Mouse (Mus musculus) thymus, adult 2 months (tissue): Measurements from ENCODE around the gene Fam49a. TPM values are rescaled to one million over a fixed set of nuclear protein-coding genes. Genes with fewer than 3 reads are reported as not detected.

Source experiments
- DNase-seq: peaks from one replicate; pipeline ENCODE4 v3.0.0; 2021
- H3K27ac ChIP-seq: fragments of 200-500 bp; 2 replicates; pipeline ENCODE4 v1.5.1; 2012; ENCODE audit warnings: low read length, control low read depth; ENCODE audit not compliant: control insufficient read depth, insufficient read depth
- H3K27me3 ChIP-seq: fragments of 200-500 bp; 2 replicates; pipeline ENCODE4 v1.6.1; 2012; ENCODE audit warnings: mild to moderate bottlenecking, low read length, moderate library complexity, mixed read lengths; ENCODE audit not compliant: control insufficient read depth, insufficient read depth
- H3K36me3 ChIP-seq: fragments of 200-500 bp; 2 replicates; pipeline ENCODE4 v1.6.1; 2012; ENCODE audit warnings: mild to moderate bottlenecking, low read length, moderate library complexity; ENCODE audit not compliant: control insufficient read depth, insufficient read depth
- H3K4me1 ChIP-seq: fragments of 200-500 bp; replicated peaks from 2 replicates; pipeline ENCODE4 v1.6.1; 2012; ENCODE audit warnings: low read length; ENCODE audit not compliant: control insufficient read depth, insufficient read depth
- H3K4me3 ChIP-seq: fragments of 200-500 bp; 2 replicates; pipeline ENCODE4 v1.5.1; 2012; ENCODE audit warnings: mild to moderate bottlenecking, low read length, control low read depth, moderate library complexity; ENCODE audit not compliant: control insufficient read depth, insufficient read depth
- CTCF ChIP-seq: fragments of 200-500 bp; IDR thresholded peaks from 2 replicates; pipeline ENCODE4 v1.5.1; 2012; ENCODE audit warnings: mild to moderate bottlenecking, control low read depth, low read length, moderate library complexity, borderline replicate concordance; ENCODE audit not compliant: control insufficient read depth, poor library complexity, insufficient read depth; ENCODE audit errors: extremely low read depth
- POLR2A ChIP-seq: fragments of 200-500 bp; IDR thresholded peaks from 2 replicates; pipeline ENCODE4 v1.6.1; 2012; ENCODE audit warnings: mild to moderate bottlenecking, low read length, control low read depth, moderate library complexity; ENCODE audit not compliant: control insufficient read depth, poor library complexity, insufficient read depth; ENCODE audit errors: extremely low read depth
- WGBS: fragments of 180-500 bp; shearing (Covaris S2); methylation state at CpG from one replicate; pipeline ENCODE4 v1.1.7; 2018; 5-methylcytosine and 5-hydroxymethylcytosine counted together
- polyA plus RNA-seq: library from polyadenylated mRNA; depleted of rRNA; stranded (reverse); fragments of >200 nt; gene quantifications from 2 replicates; pipeline ENCODE4 v1.2.3, GENCODE M21; 2012

Gene Fam49a
- polyA plus RNA-seq, 1 experiment: 5.3 TPM

- DNase-seq: no peak
- 49% methylated on average over 2 of the region's 2 CpGs for WGBS
Observed at GRCm38 (mm10) chr12:12249521-12249920, 12.4 kb upstream of the Fam49a start.

GRCm38 (mm10) chr12:12253526-12253925, 8.4 kb upstream of the Fam49a start:
- WGBS: 93% methylated on average over 5 of the region's 5 CpGs
- no peak for DNase-seq

More at GRCm38 (mm10) chr12:12249521-12249920, 12.4 kb upstream of the Fam49a start:
- Histone ChIP-seq H3K4me3 (no peak overlapping the region), H3K4me1 (no peaks in the 10 kb centered on the region), H3K27me3 (no peaks in the 10 kb centered on the region), H3K27ac (no peak overlapping the region), H3K36me3 (no peaks in the 10 kb centered on the region)
- TF ChIP-seq CTCF (no peak), POLR2A (no peak)

GRCm38 (mm10) chr12:12254139-12254538, 7.8 kb upstream of the Fam49a start:
- Histone ChIP-seq H3K27ac (no peak overlapping the region), H3K27me3 (no peaks in the 10 kb centered on the region), H3K36me3 (no peaks in the 10 kb centered on the region), H3K4me1 (no peaks in the 10 kb centered on the region), H3K4me3 (no peak overlapping the region)
- no peak for DNase-seq
- no peak for TF ChIP-seq POLR2A
- 78% methylated on average over 4 of the region's 4 CpGs for WGBS

More at GRCm38 (mm10) chr12:12253526-12253925, 8.4 kb upstream of the Fam49a start:
- H3K27me3 ChIP-seq: no peaks in the 10 kb centered on the region
- no peaks in the 10 kb centered on the region for H3K4me1 ChIP-seq
- no peak overlapping the region for H3K4me3 ChIP-seq
- TF ChIP-seq CTCF (no peak), POLR2A (no peak)
- no peak overlapping the region for H3K27ac ChIP-seq
- H3K36me3 ChIP-seq: no peaks in the 10 kb centered on the region

GRCm38 (mm10) chr12:12260979-12261960, 669 bp upstream of the Fam49a start:
- no peak overlapping the region for H3K27ac ChIP-seq
- TF ChIP-seq POLR2A: no peak
- H3K4me3 ChIP-seq: no peak overlapping the region
- DNase-seq: peak; percentile 11
- H3K4me1 ChIP-seq: peaks cover 19% of the 10 kb centered on the region
- no peaks in the 10 kb centered on the region for H3K27me3 ChIP-seq
- H3K36me3 ChIP-seq: no peaks in the 10 kb centered on the region
- 90% methylated on average over 9 of the region's 9 CpGs for WGBS

GRCm38 (mm10) chr12:12263371-12263791, 1.4 kb downstream of the Fam49a start:
- TF ChIP-seq POLR2A: no peak
- no peak for TF ChIP-seq CTCF
- WGBS: 20% methylated on average over 1 of the region's 1 CpGs
- peaks cover 19% of the 10 kb centered on the region for H3K4me1 ChIP-seq
- H3K27me3 ChIP-seq: no peaks in the 10 kb centered on the region
- no peak overlapping the region for H3K27ac ChIP-seq
- H3K36me3 ChIP-seq: no peaks in the 10 kb centered on the region
- no peak overlapping the region for H3K4me3 ChIP-seq
- no peak for DNase-seq

- DNase-seq: peak; percentile 21
- TF ChIP-seq CTCF (no peak), POLR2A (no peak)
- WGBS: 46% methylated on average over 5 of the region's 5 CpGs
- Histone ChIP-seq H3K27me3 (no peaks in the 10 kb centered on the region), H3K4me3 (no peak overlapping the region), H3K27ac (peak overlapping the region; percentile 24; the same call in 1 of the 2 replicates), H3K4me1 (peaks cover 19% of the 10 kb centered on the region), H3K36me3 (no peaks in the 10 kb centered on the region)
Observed at GRCm38 (mm10) chr12:12264151-12264550, 2.2 kb downstream of the Fam49a start.
